Mouse (Mus musculus) CH12.LX (cell line): Measurements from ENCODE around the gene Scn3b. TPM values are rescaled to one million over a fixed set of nuclear protein-coding genes. Genes with fewer than 3 reads are reported as not detected.

Experiments
- DNase-seq: peaks from one replicate; pipeline ENCODE4 v3.0.0-alpha.2; 2013; ENCODE audit errors: extremely low read depth
- H3K27ac ChIP-seq: 2 replicates; pipeline ENCODE4 v1.5.1; 2012; ENCODE audit warnings: low read depth, mild to moderate bottlenecking, control low read depth, moderate library complexity; ENCODE audit not compliant: insufficient read depth
- H3K27me3 ChIP-seq: replicated peaks from 2 replicates; pipeline ENCODE3; 2012; ENCODE audit warnings: inconsistent platforms
- H3K36me3 ChIP-seq, 2 experiments: replicated peaks in 1 of 2; 2 replicates each; pipeline versions ENCODE3 to v1.6.1; 2012; ENCODE audit warnings: inconsistent platforms in 1 of 2, low read length in 1 of 2, mild to moderate bottlenecking in 1 of 2, mixed read lengths in 1 of 2, moderate library complexity in 1 of 2; ENCODE audit not compliant: control insufficient read depth in 1 of 2, insufficient read depth in 1 of 2
- H3K4me1 ChIP-seq, 2 experiments: 2 replicates each; pipeline ENCODE4 v1.6.1; 2012; ENCODE audit warnings: inconsistent platforms in 1 of 2, moderate library complexity in 1 of 2; ENCODE audit not compliant: insufficient read depth in 2 of 2, control insufficient read depth in 1 of 2
- H3K4me2 ChIP-seq: 2 replicates; pipeline ENCODE4 v1.6.1; 2012; ENCODE audit warnings: low read depth, mild to moderate bottlenecking, control low read depth; ENCODE audit not compliant: poor library complexity, insufficient read depth, severe bottlenecking
- H3K4me3 ChIP-seq, 3 experiments: fragments of 150-350 bp in 1 of 3; sonication (generic) in 1 of 3; replicated peaks in 1 of 3; 2 replicates each; pipeline versions ENCODE3 to v1.5.1; 2011 to 2012; ENCODE audit warnings: low read depth in 2 of 3, low read length in 2 of 3, mild to moderate bottlenecking in 2 of 3, moderate library complexity in 2 of 3, control low read depth in 1 of 3, improper control_type of control experiment in 1 of 3, inconsistent platforms in 1 of 3, mixed read lengths in 1 of 3; ENCODE audit not compliant: poor library complexity in 1 of 3
- H3K79me2 ChIP-seq: replicated peaks from 2 replicates; pipeline ENCODE4 v1.6.1; 2012; ENCODE audit warnings: mild to moderate bottlenecking, moderate library complexity; ENCODE audit not compliant: control insufficient read depth, poor library complexity, insufficient read depth, severe bottlenecking; ENCODE audit errors: extremely low read depth
- H3K9ac ChIP-seq: 2 replicates; pipeline ENCODE4 v1.6.1; 2012; ENCODE audit warnings: low read depth, mild to moderate bottlenecking, control low read depth, moderate library complexity; ENCODE audit not compliant: insufficient read depth
- H3K9me3 ChIP-seq: replicated peaks from 2 replicates; pipeline ENCODE3; 2012; ENCODE audit warnings: low read length, inconsistent platforms, mixed read lengths
- BHLHE40 ChIP-seq: IDR thresholded peaks from 2 replicates; pipeline ENCODE4 v1.6.1; 2011; ENCODE audit warnings: mild to moderate bottlenecking, low read depth, low read length, improper control_type of control experiment
- CHD1 ChIP-seq: IDR thresholded peaks from 2 replicates; pipeline ENCODE4 v1.6.1; 2012; ENCODE audit warnings: low read depth, low read length, improper control_type of control experiment, inconsistent platforms
- CHD2 ChIP-seq: IDR thresholded peaks from 2 replicates; pipeline ENCODE4 v1.6.1; 2011; ENCODE audit warnings: low read length, improper control_type of control experiment
- E2F4 ChIP-seq: IDR thresholded peaks from 2 replicates; pipeline ENCODE4 v1.6.1; 2011; ENCODE audit warnings: low read depth, low read length, improper control_type of control experiment; ENCODE audit not compliant: insufficient replicate concordance
- EP300 ChIP-seq: IDR thresholded peaks from 2 replicates; pipeline ENCODE4 v1.6.1; 2011; ENCODE audit warnings: low read length, improper control_type of control experiment
- ETS1 ChIP-seq: conservative IDR thresholded peaks from 2 replicates; pipeline ENCODE4 v1.6.1; 2012; ENCODE audit warnings: low read depth, mild to moderate bottlenecking, inconsistent platforms, low read length, improper control_type of control experiment, moderate library complexity
- GABPA ChIP-seq: IDR thresholded peaks from 2 replicates; pipeline ENCODE4 v1.6.1; 2012; ENCODE audit warnings: low read depth, low read length, improper control_type of control experiment, inconsistent platforms; ENCODE audit not compliant: insufficient replicate concordance
- JUND ChIP-seq: conservative IDR thresholded peaks from 2 replicates; pipeline ENCODE4 v1.6.1; 2011; ENCODE audit warnings: low read depth, low read length, improper control_type of control experiment
- MAX ChIP-seq: IDR thresholded peaks from 2 replicates; pipeline ENCODE4 v1.6.1; 2011; ENCODE audit warnings: low read length, improper control_type of control experiment
- MAZ ChIP-seq: IDR thresholded peaks from 2 replicates; pipeline ENCODE4 v1.6.1; 2012; ENCODE audit warnings: low read depth, mild to moderate bottlenecking, inconsistent platforms, low read length, improper control_type of control experiment, moderate library complexity
- MXI1 ChIP-seq: IDR thresholded peaks from 2 replicates; pipeline ENCODE4 v1.6.1; 2011; ENCODE audit warnings: mild to moderate bottlenecking, low read depth, low read length, improper control_type of control experiment
- NRF1 ChIP-seq: IDR thresholded peaks from 2 replicates; pipeline ENCODE4 v1.6.1; 2014; ENCODE audit warnings: low read depth, mild to moderate bottlenecking, inconsistent platforms, low read length, improper control_type of control experiment, moderate library complexity
- PAX5 ChIP-seq: IDR thresholded peaks from 2 replicates; pipeline ENCODE4 v1.6.1; 2012; ENCODE audit warnings: low read length, inconsistent platforms, mixed read lengths
- POLR2AphosphoS2 ChIP-seq: IDR thresholded peaks from 2 replicates; pipeline ENCODE4 v1.6.1; 2011; ENCODE audit warnings: low read depth, low read length, improper control_type of control experiment
- RAD21 ChIP-seq: IDR thresholded peaks from 2 replicates; pipeline ENCODE4 v1.6.1; 2011; ENCODE audit warnings: low read depth, mild to moderate bottlenecking, low read length, improper control_type of control experiment, moderate library complexity
- SIN3A ChIP-seq: IDR thresholded peaks from 2 replicates; pipeline ENCODE4 v1.6.1; 2012; ENCODE audit warnings: low read length, improper control_type of control experiment, inconsistent platforms
- TBP ChIP-seq: conservative IDR thresholded peaks from 2 replicates; pipeline ENCODE4 v1.6.1; 2011; ENCODE audit warnings: low read depth, low read length, improper control_type of control experiment
- USF1 ChIP-seq: IDR thresholded peaks from 2 replicates; pipeline ENCODE4 v1.6.1; 2014; ENCODE audit warnings: low read depth, mild to moderate bottlenecking, inconsistent platforms, low read length, improper control_type of control experiment
- ZC3H11A ChIP-seq: IDR thresholded peaks from 2 replicates; pipeline ENCODE4 v1.6.1; 2012; ENCODE audit warnings: low read depth, mild to moderate bottlenecking, inconsistent platforms, low read length, improper control_type of control experiment
- ZKSCAN1 ChIP-seq: IDR thresholded peaks from 2 replicates; pipeline ENCODE4 v1.6.1; 2012; ENCODE audit warnings: low read depth, inconsistent platforms, low read length, improper control_type of control experiment, borderline replicate concordance
- ZNF384 ChIP-seq: IDR thresholded peaks from 2 replicates; pipeline ENCODE4 v1.6.1; 2012; ENCODE audit warnings: low read depth, low read length, improper control_type of control experiment, inconsistent platforms
- dilution Hi-C: fragments of 300-500 bp; cut with MboI; formaldehyde crosslinking; loops from 2 replicates; pipeline ENCODE4 v1.14.3; 2020; ENCODE audit warnings: low sequenced_read_pairs; ENCODE audit not compliant: extremely low pct_unique_long_range_greater_than_20kb, extremely low pct_ligation_motif_present
- in situ Hi-C: fragments of 300-500 bp; cut with MboI; formaldehyde crosslinking; loops from 3 replicates; pipeline ENCODE4 v1.14.3; 2019; ENCODE audit warnings: low sequenced_read_pairs, low pct_ligation_motif_present, low pct_unique_long_range_greater_than_20kb, mixed read lengths
- polyA plus RNA-seq: library from polyadenylated mRNA; unstranded; fragments of >175 nt; gene quantifications from 2 replicates; pipeline ENCODE4 v1.2.1, GENCODE M21; 2012; ENCODE audit warnings: low read depth; ENCODE audit not compliant: insufficient read length
- total RNA-seq, 2 experiments: library from RNA; depleted of rRNA; stranded (reverse); fragments of 300-350 nt in 1 of 2; fragments of >200 nt in 1 of 2; gene quantifications; 2 replicates each; pipeline ENCODE4 v1.2.3; 2012 to 2014

Gene Scn3b
- total and polyA plus RNA-seq, 3 experiments, result 0.08 to 0.34 TPM; not detected in 1

- Histone ChIP-seq H3K36me3 (no peaks in the 10 kb centered on the region), H3K79me2 (no peaks in the 10 kb centered on the region), H3K9me3 (no peaks in the 10 kb centered on the region), H3K4me1 (no peaks in the 10 kb centered on the region), H3K27me3 (no peaks in the 10 kb centered on the region), H3K27ac (no peak overlapping the region), H3K4me2 (no peak overlapping the region), H3K9ac (no peak overlapping the region), H3K4me3 (no peak overlapping the region)
- dilution Hi-C loops (no loop called here), in situ Hi-C loops (loop anchor here (25.0 kb wide), 1 partner anchor 348 kb away; no protein-coding TSS in a partner anchor)
- no peak for TF ChIP-seq SIN3A
- TF ChIP-seq CHD2, result no peak
- no peak for TF ChIP-seq CHD1
- no peak for TF ChIP-seq RAD21
- TF ChIP-seq BHLHE40, result no peak
- TF ChIP-seq JUND, result no peak
- TF ChIP-seq ZKSCAN1, result no peak
- DNase-seq, result no peak
These were observed 29.3 kb upstream of the Scn3b start for GRCm38 (mm10) chr9:40239749-40240148.

DNA sequence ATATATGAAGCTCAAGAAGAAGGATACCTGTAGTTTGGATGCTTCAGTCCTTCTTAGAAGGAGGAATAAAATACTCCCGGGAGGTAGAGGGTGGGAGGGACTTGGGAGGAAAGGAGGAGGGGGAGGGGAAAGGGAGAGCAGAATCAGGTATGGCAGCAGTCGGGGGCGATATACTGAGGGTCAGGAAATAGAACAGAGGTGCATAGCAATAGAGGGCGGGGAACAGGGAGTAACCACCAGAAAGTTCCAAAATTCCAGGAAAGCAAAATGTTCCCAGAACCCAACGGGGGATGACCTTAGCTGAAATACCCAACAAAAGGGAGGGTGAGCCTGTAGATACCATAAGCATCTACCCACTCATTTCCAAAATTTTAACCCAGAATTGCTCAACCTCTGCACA lies 28.7 kb upstream of the Scn3b start:
- in situ Hi-C loops, result loop anchor here (25.0 kb wide), 1 partner anchor 347 kb away; no protein-coding TSS in a partner anchor

GRCm38 (mm10) chr9:40241223-40241801 lies 27.7 kb upstream of the Scn3b start:
- H3K36me3 ChIP-seq, result no peaks in the 10 kb centered on the region
- H3K4me3 ChIP-seq, result no peak overlapping the region
- TF ChIP-seq MAZ, result no peak
- TF ChIP-seq ZC3H11A, result no peak
- TF ChIP-seq RAD21, result no peak
- no peak for TF ChIP-seq MAX
- TF ChIP-seq USF1, result no peak
- no peak for TF ChIP-seq EP300
- no peak overlapping the region for H3K9ac ChIP-seq
- H3K9me3 ChIP-seq, result no peaks in the 10 kb centered on the region
- H3K27me3 ChIP-seq, result no peaks in the 10 kb centered on the region
- dilution Hi-C loops (no loop called here), in situ Hi-C loops (loop anchor here (25.0 kb wide), 1 partner anchor 346 kb away; no protein-coding TSS in a partner anchor)
- no peak overlapping the region for H3K27ac ChIP-seq
- no peak for DNase-seq
- H3K4me1 ChIP-seq, result no peaks in the 10 kb centered on the region; a peak in 1 of 4 replicates
- no peaks in the 10 kb centered on the region for H3K79me2 ChIP-seq
- H3K4me2 ChIP-seq, result peak overlapping the region; percentile 44

More for the DNA sequence above, 28.7 kb upstream of the Scn3b start:
- H3K4me3 ChIP-seq, result no peak overlapping the region
- no peak overlapping the region for H3K27ac ChIP-seq
- no peaks in the 10 kb centered on the region for H3K27me3 ChIP-seq
- H3K4me1 ChIP-seq, result no peaks in the 10 kb centered on the region; a peak in 1 of 4 replicates
- H3K4me2 ChIP-seq, result no peak overlapping the region
- DNase-seq, result no peak
- no peaks in the 10 kb centered on the region for H3K79me2 ChIP-seq
- dilution Hi-C loops, result no loop called here
- H3K36me3 ChIP-seq, result no peaks in the 10 kb centered on the region
- TF ChIP-seq PAX5 (no peak), CHD1 (no peak), SIN3A (no peak), ETS1 (no peak), POLR2AphosphoS2 (no peak), NRF1 (no peak), GABPA (no peak), JUND (no peak), MAZ (no peak), TBP (no peak), EP300 (no peak), ZKSCAN1 (no peak), MAX (no peak), ZNF384 (no peak), E2F4 (no peak), MXI1 (no peak)
- TF ChIP-seq, all 38 proteins: peak for 0
- no peak overlapping the region for H3K9ac ChIP-seq
- H3K9me3 ChIP-seq, result no peaks in the 10 kb centered on the region
